Comparison of ENCODE assay signal across 10 mouse cellular contexts in the genomic region with DNA sequence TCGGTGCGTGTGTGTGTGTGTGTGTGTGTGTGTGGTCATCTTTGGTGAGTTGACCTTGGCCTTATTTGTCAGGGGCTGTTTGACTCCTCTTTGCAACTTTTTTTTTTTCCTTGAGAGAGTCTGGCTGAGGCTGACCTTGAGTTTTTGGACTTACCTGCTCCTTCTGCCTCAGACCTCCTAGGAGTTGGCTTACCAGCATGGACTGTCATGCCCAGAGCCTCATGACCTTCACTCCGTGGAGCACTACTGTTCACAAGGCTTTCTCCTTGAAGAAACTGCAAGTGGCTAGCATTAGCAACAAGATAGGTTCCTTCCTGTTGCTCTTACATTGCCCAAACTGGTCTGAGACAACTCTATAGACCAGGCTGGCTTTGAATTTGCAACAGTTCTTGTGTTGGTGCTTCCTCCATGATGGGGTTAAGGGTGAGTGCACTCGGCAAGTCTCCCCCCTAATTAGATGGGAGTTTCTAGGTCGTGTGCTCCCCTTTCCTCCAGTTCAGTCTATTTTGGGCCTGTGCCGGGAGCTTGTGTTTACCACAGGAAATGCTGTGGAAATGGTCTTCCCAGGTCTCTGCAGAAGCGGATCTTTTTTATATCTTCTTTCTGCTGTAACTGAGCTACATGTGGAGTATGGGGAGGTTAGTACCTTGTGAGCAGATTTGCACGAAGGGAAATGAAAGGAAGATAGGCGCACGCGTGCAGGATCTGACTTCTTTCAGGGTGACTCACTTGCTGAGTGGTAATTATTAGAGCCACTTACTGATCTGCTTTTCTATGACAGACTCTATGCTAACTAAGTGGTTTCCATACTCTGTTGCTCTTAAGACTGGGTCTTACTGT. TPM values are rescaled to one million over a fixed set of nuclear protein-coding genes. Genes with fewer than 3 reads are reported as not detected.
DNase-seq lines count a peak whose midpoint lies in the region; ATAC-seq lines count a peak whose summit lies in the region.
"Had no signal": no experiment of that assay in that cellular context is flagged by ENCODE, and none has a peak within 500 bp of the region (broad histone marks: within the 10 kb centered on the region; RNA-seq: fewer than 3 reads in every experiment).

No protein-coding gene starts in this region.

- H3K9ac ChIP-seq in hindbrain, embryonic 15.5 days: no peak overlapping the region

- ATAC-seq in hindbrain, embryonic 15.5 days (ENCODE audit: low FRiP score, low read depth): no peak
- ATAC-seq: forebrain, embryonic 16.5 days had no signal

- H3K4me2 ChIP-seq in hindbrain, embryonic 15.5 days: no peak overlapping the region

- no peaks in the 10 kb centered on the region for H3K27me3 ChIP-seq in hindbrain, embryonic 15.5 days
- H3K27me3 ChIP-seq in hindbrain, embryonic 10.5 days (ENCODE audit: insufficient read depth, poor library complexity, severe bottlenecking): no peaks in the 10 kb centered on the region
- no peaks in the 10 kb centered on the region for H3K27me3 ChIP-seq in megakaryocyte, embryonic 14.5 days (replicated peaks)

- peak overlapping the region; percentile 62 for H3K27ac ChIP-seq in hindbrain, embryonic 15.5 days (replicated peaks)
- H3K27ac ChIP-seq in hindbrain, embryonic 10.5 days: no peak overlapping the region

- H3K9me3 ChIP-seq in hindbrain, embryonic 15.5 days: no peaks in the 10 kb centered on the region
- no peaks in the 10 kb centered on the region for H3K9me3 ChIP-seq in hindbrain, embryonic 10.5 days
- H3K9me3 ChIP-seq in megakaryocyte, embryonic 14.5 days: no peaks in the 10 kb centered on the region
- H3K9me3 ChIP-seq: G1E had no signal

- peaks cover 23% of the 10 kb centered on the region for H3K36me3 ChIP-seq in hindbrain, embryonic 15.5 days
- peaks cover 98% of the 10 kb centered on the region for H3K36me3 ChIP-seq in hindbrain, embryonic 10.5 days
- peaks cover 57% of the 10 kb centered on the region for H3K36me3 ChIP-seq in megakaryocyte, embryonic 14.5 days (replicated peaks; ENCODE audit: low read length)

- DNase-seq in hindbrain, embryonic 10.5 days (ENCODE audit: low spot score): no peak
- peak; percentile 34 for DNase-seq in adrenal gland, adult 8-10 months
- DNase-seq in heart, postnatal 4 days: peak; percentile 29
- no peak for DNase-seq in ovary, postnatal 36 days (ENCODE audit: low spot score)
- DNase-seq in left cerebral cortex, adult 18-20 months (ENCODE audit: low spot score in 2 of 2): no peak
- no peak for DNase-seq in retina, postnatal 1 day

- H3K4me1 ChIP-seq in hindbrain, embryonic 15.5 days (replicated peaks): peaks cover 9% of the 10 kb centered on the region
- H3K4me1 ChIP-seq in hindbrain, embryonic 10.5 days (replicated peaks): 0 out of 2 replicates have a peak, but pooled peaks cover 4% of the 10 kb centered on the region
- peaks cover 99% of the 10 kb centered on the region for H3K4me1 ChIP-seq in megakaryocyte, embryonic 14.5 days

- H3K4me3 ChIP-seq in hindbrain, embryonic 15.5 days: no peak overlapping the region
- H3K4me3 ChIP-seq in hindbrain, embryonic 10.5 days: no peak overlapping the region
- H3K4me3 ChIP-seq in megakaryocyte, embryonic 14.5 days (replicated peaks): peak overlapping the region; percentile 86

- 90% methylated on average over 11 of the region's 11 CpGs for WGBS in hindbrain, embryonic 15.5 days
- 86% methylated on average over 11 of the region's 11 CpGs for WGBS in hindbrain, embryonic 10.5 days

RNA-seq across cellular contexts. Expression of a gene that starts 54.0 kb away (rescaled TPM):
- polyA plus RNA-seq in hindbrain, embryonic 15.5 days (2015; fragmentation: Nextera tagmentation; extraction: Ambion mirVana): 7.3 and 7.4 TPM in 2 replicates
- 3.7 TPM in 2 replicates for polyA plus RNA-seq in hindbrain, embryonic 10.5 days (2016; fragmentation: Nextera tagmentation; extraction: Ambion mirVana)
- 1 to 10 TPM; 2.4 to 5.1 (median 3.2) TPM for total RNA-seq in adrenal gland, adult 8-10 months (2022)
- 1 to 10 TPM in 1 of 2 experiments, under 1 TPM in 1; 0.88 to 1.5 TPM for total RNA-seq in heart, postnatal 4 days (2021)
- 0.74 TPM in 1 of 2 replicates, not detected in the other for polyA plus RNA-seq in megakaryocyte, embryonic 14.5 days (2012; ENCODE audit: insufficient read depth, low replicate concordance)
- total RNA-seq in left cerebral cortex, adult 18-20 months (2021): 1 to 10 TPM; 5.4 to 5.6 TPM

RNA-seq across cellular contexts. Expression of a gene that starts 54.4 kb away (rescaled TPM):
- 101 and 108 TPM in 2 replicates for polyA plus RNA-seq in hindbrain, embryonic 15.5 days (2015; fragmentation: Nextera tagmentation; extraction: Ambion mirVana)
- 62.2 and 96.5 TPM in 2 replicates for polyA plus RNA-seq in hindbrain, embryonic 10.5 days (2016; fragmentation: Nextera tagmentation; extraction: Ambion mirVana)
- 100 to 1,000 TPM in 3 of 4 experiments, 10 to 100 TPM in 1; 98.3 to 137 (median 105) TPM for total RNA-seq in adrenal gland, adult 8-10 months (2022)
- 10 to 100 TPM; 84.4 to 88.3 TPM for total RNA-seq in heart, postnatal 4 days (2021)
- polyA plus RNA-seq in megakaryocyte, embryonic 14.5 days (2012; ENCODE audit: insufficient read depth, low replicate concordance): 797 and 1,035 TPM in 2 replicates
- total RNA-seq in left cerebral cortex, adult 18-20 months (2021): 10 to 100 TPM; 79.6 to 86.0 TPM

Comparison
In these comparisons a context has a peak if more than half of its experiments do, and no peak if none do; other contexts are left out.
1. DNase-seq: peak in adrenal gland, adult 8-10 months (single experiment) and heart, postnatal 4 days (single experiment); none in hindbrain, embryonic 10.5 days (single experiment), ovary, postnatal 36 days (single experiment), left cerebral cortex, adult 18-20 months (0 of 2) and retina, postnatal 1 day (single experiment).